Mouse (Mus musculus): ENCODE measurements around the gene Cdca7. TPM values are rescaled to one million over a fixed set of nuclear protein-coding genes. Genes with fewer than 3 reads are reported as not detected.

Cdca7 gene
- polyA plus RNA-seq, 1 experiment from 2014 or later: 11.8 TPM

GRCm38 (mm10) chr2:72535889-72536288, 59.9 kb downstream of the Cdca7 start:
- H3K36me3 ChIP-seq (ENCODE audit: insufficient read depth, low read length): no peaks in the 10 kb centered on the region
- no peaks in the 10 kb centered on the region for H3K27me3 ChIP-seq (replicated peaks; ENCODE audit: insufficient read depth, low read length)
- DNase-seq (ENCODE audit: low spot score): no peak
- no peak overlapping the region for H3K4me3 ChIP-seq (ENCODE audit: low read depth, low read length)
- no peak for TF ChIP-seq CTCF (IDR thresholded peaks at IDR 0.05)
- H3K4me1 ChIP-seq (ENCODE audit: insufficient read depth, low read depth, low read length): no peaks in the 10 kb centered on the region
- no peak for ATAC-seq
- H3K9me3 ChIP-seq (ENCODE audit: low read length): no peaks in the 10 kb centered on the region
- no peak overlapping the region for H3K4me2 ChIP-seq (replicated peaks; ENCODE audit: low read depth, low read length)
- WGBS: 45% methylated on average over 1 of the region's 1 CpGs
- no peak overlapping the region for H3K9ac ChIP-seq (replicated peaks; ENCODE audit: low read depth)
- H3K27ac ChIP-seq (ENCODE audit: low read length): no peak overlapping the region

Other genes with a start within 250 kb of the Cdca7 start
- gene Map3k20, start 190.5 kb upstream of the Cdca7 start, polyA plus RNA-seq (2015; fragmentation: Nextera tagmentation; extraction: Ambion mirVana): 18.5 and 19.4 TPM in 2 replicates